Mouse (Mus musculus): ENCODE results near the gene Pdzd2.

Pdzd2 gene

DNA sequence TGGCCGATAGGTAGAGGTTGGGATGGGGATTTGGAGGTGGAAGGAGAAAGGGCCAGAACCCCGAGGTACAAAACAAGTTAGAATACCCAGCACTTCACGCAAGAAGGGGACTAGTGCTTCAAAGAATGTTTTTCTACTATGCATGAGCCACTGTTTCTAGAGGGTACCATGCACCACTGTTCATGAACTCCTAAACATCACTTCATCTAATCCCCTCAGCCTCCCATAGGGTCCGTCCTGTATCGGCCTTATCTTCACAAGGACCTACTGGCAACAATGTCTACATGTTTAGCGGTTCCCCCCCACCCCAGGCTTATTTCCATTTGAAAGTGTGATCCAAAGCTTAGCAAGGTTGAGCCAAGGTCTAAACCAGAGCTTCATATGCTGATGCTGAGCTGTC is 162.0 kb downstream of the Pdzd2 start:
- no peak for DNase-seq (ENCODE audit: low spot score in 2 of 2)

GRCm38 (mm10) chr15:12577054-12577696 is 162.5 kb downstream of the Pdzd2 start:
- peak; percentile 38 to 43 for DNase-seq (ENCODE audit: low spot score in 2 of 2)

- DNase-seq (ENCODE audit: low spot score in 2 of 2) = peak in 1 of 2 experiments; percentile 18
Measured at GRCm38 (mm10) chr15:12573621-12574020, 166.1 kb downstream of the Pdzd2 start.

- DNase-seq (ENCODE audit: low spot score in 2 of 2) = no peak
Measured at GRCm38 (mm10) chr15:12571168-12571567, 168.6 kb downstream of the Pdzd2 start.

DNA sequence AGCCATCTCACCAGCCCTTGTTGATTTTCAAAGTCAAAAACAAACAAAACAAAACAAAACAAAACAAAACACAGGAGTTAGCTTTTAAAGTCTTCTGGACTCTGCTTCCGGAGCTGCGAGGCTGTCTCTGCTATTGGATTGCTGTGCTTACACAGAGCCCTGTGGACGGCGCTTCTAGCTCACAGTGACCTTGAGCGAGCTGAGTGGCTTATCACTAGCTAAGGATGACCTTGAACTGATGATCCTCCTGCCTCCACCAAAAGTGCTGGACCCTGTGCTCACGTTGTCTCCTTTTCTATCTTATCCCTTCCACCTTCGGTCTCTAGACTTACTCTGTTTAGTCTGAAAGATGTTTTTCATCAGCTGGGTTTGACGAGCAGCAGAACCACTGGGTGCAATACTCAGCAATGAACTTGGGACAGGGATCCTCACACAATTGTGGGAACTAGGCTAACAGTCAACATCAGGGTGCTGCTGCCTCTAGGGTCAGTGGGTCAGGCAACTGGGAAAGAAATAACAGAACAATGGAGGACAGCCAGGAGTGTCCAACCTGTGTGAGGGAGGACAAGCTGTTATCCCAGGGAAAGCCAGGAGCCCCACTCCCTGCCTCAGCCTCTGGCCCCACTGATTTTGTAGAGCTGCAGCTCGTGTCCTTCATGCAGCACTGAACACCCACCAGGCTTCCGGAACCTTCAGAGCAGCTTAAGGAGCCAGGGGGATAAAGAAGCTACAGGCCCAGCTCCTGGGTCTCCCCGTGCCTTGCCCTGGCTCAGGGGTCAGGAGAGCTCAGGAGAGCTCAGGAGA is 172.9 kb downstream of the Pdzd2 start:
- no peak for DNase-seq (ENCODE audit: low spot score in 2 of 2)

DNA sequence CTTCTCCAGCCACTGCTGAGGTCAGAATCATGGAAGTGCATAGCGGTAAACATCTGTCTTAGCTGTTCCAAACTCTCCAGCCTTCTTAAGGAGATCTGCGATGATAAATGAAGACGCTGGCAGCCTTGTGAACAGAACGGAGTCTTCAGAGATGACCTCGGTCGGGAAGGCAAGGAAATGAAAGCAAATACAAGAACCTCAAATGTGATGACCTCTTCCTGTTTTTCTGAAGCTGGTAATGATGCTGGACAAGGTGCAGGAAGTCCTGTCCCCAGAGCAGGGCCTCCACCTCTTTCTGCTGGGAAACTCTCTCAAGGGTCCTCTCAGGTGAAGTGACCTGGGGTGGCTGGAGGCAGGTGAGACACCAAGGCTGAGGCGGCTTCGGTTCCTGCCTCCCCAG is 174.4 kb downstream of the Pdzd2 start:
- DNase-seq (ENCODE audit: low spot score in 2 of 2) = no peak

DNA sequence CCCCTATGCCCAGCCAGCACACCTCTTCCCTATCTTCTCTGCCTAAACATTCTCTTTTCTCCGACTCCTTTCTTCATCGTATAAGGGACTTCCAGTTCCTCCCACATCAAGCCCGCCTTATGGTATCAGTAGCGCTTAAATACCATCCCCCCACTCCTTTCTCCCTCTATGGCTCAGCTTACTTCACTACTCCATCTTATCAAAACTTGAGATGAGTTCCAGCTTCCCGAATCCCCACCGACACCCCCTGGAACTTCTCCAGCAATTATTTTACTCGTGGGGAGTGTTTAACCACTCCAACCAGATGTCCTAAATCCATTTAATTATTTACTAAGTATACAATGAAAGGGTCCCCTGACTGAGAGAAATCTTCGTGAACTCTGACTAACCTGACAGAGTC is 179.2 kb downstream of the Pdzd2 start:
- no peak for DNase-seq (ENCODE audit: low spot score in 2 of 2)

GRCm38 (mm10) chr15:12557663-12558436 is 181.9 kb downstream of the Pdzd2 start:
- DNase-seq (ENCODE audit: low spot score in 2 of 2) = no peak

DNA sequence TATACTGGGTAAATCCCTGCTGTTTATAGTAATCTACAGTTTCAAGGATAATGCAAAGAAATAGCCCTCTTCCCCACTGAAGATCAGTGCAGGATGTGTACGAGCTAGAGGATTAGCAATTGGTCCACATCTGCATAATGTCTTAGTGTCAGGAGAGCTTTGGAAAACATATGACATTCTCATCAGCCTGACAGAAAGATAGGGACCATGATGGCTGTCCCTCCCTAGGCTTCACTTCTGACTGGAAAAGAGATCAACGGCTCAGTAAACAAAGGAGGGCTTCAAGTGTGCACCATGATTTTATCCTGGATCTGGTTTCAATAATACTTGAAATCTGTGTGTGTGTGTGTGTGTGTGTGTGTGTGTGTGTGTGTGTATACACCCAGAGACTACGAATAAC is 186.5 kb downstream of the Pdzd2 start:
- DNase-seq (ENCODE audit: low spot score in 2 of 2) = no peak

DNA sequence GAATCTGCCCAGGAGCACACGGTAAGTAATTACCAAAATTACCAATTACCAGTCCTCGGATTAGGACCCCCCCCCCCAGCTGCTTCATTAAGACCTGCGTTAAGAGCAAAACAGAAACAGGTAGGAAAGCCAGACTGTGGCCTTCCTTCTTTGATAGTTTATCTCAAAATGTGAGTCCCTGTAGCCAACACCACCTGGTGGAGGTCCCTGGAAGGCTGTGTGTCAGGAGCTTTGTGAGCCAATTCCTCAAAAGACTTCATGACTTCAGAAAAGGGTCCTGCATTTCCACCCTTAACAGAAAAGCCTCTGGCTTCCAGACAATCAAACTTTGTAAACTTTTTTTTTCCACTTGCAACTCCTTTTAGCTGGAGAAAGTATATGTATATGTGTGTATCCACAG is 188.8 kb downstream of the Pdzd2 start:
- peak in 1 of 2 experiments; percentile 8 for DNase-seq (ENCODE audit: low spot score in 2 of 2)

GRCm38 (mm10) chr15:12550376-12550775 is 189.3 kb downstream of the Pdzd2 start:
- peak; percentile 44 to 48 for DNase-seq (ENCODE audit: low spot score in 2 of 2)

- DNase-seq (ENCODE audit: low spot score in 2 of 2) = peak; percentile 52 to 79
Measured at GRCm38 (mm10) chr15:12549919-12550305, 189.8 kb downstream of the Pdzd2 start.

DNA sequence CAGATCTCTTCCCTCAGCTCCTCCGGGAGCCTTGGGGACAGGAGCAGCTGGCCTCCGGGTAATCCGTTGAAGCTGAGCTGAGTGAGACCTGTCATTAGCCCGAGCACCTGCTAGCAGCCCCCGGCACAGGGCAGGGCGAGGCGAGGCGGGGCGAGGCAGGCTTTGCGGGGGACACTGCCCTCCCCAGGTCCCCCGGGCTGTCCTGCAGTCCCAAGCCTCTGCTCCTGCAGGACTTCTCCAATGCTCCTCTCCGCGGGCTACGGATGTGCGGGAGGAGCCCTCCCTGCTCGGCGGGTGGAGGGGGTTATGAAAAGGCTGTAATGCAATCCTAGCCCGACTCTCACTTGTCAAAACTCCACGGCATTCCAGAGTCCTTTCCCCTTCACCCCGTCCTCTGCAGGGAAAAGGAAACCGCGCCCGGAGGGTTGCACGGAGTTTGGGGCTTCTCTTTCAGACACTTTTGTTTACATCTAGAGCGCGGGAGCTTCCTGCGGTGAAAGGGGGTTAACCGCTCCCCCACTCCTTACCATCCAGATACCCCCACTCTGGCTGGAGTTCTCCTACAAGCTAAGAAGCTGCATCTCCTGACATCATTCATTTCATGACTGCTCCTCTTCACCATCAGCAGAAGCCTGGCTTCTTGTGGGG is 190.3 kb downstream of the Pdzd2 start:
- peak; percentile 40 to 48 for DNase-seq (ENCODE audit: low spot score in 2 of 2)

- DNase-seq (ENCODE audit: low spot score in 2 of 2) = peak in 1 of 2 experiments; percentile 17
Measured at GRCm38 (mm10) chr15:12548696-12549095, 191.0 kb downstream of the Pdzd2 start.

- DNase-seq (ENCODE audit: low spot score in 2 of 2) = no peak
Measured at GRCm38 (mm10) chr15:12547640-12548405, 191.9 kb downstream of the Pdzd2 start.

DNA sequence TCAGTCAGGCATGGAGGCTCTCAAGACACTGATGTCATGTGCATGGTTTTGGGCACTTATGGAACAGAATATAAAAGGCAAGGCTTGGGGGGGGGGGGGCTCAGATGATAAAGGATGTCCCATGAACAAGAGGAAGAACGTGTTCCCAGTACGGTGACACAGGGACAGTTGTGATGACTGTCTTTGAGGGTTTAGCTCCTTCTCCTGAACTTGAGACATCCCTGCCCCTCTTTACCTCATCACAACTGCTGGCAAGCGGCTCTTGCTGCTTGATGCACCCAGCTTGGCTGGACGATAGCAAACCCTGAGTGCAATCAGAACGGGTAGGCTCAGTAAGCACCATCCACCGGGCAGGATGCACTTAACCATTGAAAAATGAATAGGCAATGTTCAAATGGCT is 192.9 kb downstream of the Pdzd2 start:
- DNase-seq (ENCODE audit: low spot score in 2 of 2) = no peak

DNA sequence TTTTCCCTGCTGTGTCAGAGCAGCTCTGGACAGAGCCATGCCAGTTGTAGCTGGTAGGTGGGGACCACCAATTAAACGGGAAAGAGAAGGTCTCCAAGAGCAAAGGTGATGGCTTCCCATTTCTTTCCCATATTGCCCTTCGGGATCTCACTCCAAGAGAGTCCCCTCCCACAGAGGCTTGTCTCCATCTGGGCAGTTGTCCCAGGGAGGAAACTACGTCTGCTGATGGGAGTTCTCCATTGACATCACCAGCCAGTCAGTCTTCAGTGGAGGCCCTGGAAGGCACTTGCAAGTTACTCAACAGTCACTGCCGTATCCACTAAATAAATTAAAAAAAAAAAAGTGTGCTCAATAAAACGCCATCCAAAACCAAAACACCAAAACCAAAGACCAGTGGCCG is 194.1 kb downstream of the Pdzd2 start:
- DNase-seq (ENCODE audit: low spot score in 2 of 2) = peak; percentile 23 to 56

DNA sequence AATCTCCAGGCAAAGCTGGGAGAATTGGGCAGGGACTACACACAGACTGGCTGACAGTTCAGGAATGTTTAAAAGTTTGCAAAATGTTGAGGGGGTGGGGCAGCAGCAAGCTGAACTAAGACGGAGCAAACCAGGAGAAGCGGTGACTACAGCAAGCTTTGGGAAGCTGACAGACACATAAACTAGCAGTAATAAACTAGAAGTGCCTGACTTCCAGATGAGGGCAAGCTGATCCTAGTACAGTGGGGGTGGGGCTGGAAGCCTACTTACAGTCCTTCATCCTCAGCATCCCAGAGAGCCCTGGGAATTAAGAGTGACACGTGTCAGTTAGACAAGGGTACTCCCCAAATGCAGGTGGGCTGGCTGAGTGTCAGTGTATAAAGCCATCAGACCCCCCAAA is 194.5 kb downstream of the Pdzd2 start:
- peak in 1 of 2 experiments; percentile 2 for DNase-seq (ENCODE audit: low spot score in 2 of 2)

GRCm38 (mm10) chr15:12543686-12544325 is 195.9 kb downstream of the Pdzd2 start:
- no peak for DNase-seq (ENCODE audit: low spot score in 2 of 2)

DNA sequence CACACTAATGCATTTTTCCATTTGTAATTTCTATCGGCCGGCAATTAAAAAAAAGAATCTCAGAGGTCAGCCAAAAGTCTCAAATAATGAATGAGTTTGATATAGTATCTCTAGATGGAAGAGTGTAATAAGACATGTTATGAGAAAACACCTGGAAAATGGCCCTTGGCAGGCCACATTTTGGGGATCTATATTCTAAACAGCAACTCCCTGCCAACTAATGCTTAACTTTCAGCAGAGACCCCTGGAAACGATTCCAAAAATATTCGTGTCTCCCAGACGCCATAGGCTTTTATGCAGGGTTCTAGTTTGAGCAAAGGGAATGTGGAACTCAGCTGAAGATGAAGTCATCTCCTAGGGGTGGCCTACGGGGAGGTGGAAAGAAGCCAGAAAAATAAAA is 197.4 kb downstream of the Pdzd2 start:
- no peak for DNase-seq (ENCODE audit: low spot score in 2 of 2)

All from urinary bladder, postnatal 36 days (tissue).